Mouse (Mus musculus) T-cell, adult 2 months (primary cell): Measurements from ENCODE around the gene Tas2r136.

Experiments
- DNase-seq: peaks from one replicate; pipeline ENCODE4 v3.0.0; 2022; ENCODE audit warnings: low spot score

Tas2r136 gene

GRCm38 (mm10) chr6:132778062-132778461, at the start of gene Tas2r136:
Tas2r136 (minus strand) TSS chr6:132778162.
- DNase-seq: no peak

- no peak for DNase-seq
Measured at GRCm38 (mm10) chr6:132802518-132802917, 24.6 kb upstream of the Tas2r136 start, which contains the start of gene Tas2r117. Tas2r117 (plus strand) TSS chr6:132802818.

DNA sequence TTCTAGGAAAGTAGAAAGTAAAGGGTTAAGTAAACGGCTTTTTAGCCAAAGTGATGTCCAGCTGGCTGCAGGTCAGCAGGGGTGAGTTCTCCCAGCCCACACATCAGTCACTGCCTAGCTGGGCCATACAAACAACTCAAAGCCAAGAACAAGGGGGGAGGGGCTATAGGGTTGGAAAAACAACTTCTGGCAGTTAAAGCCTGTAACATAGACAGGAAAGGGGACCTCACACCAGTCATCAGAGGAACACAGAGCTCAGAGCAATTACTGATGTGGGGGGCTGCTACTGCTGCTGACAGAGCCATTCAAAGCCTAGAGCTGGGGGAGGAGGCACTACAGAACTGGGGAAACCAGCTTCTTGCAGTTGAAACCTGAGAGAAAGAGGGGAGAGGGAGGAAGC, 17.4 kb upstream of the Tas2r136 start:
- DNase-seq: no peak

- DNase-seq: no peak
Measured at GRCm38 (mm10) chr6:132761831-132762230, 16.1 kb downstream of the Tas2r136 start, which contains the start of gene Tas2r102. Tas2r102 (plus strand) TSS chr6:132762131.

GRCm38 (mm10) chr6:132754430-132754829, 23.5 kb downstream of the Tas2r136 start, which contains the start of gene Tas2r124:
Tas2r124 (plus strand) TSS chr6:132754730.
- no peak for DNase-seq

- no peak for DNase-seq
Measured at GRCm38 (mm10) chr6:132750206-132750605, 27.8 kb downstream of the Tas2r136 start.

- DNase-seq: no peak
Measured at GRCm38 (mm10) chr6:132737935-132738334, 40.0 kb downstream of the Tas2r136 start, which contains the start of gene Tas2r115. Tas2r115 (minus strand) TSS chr6:132738035.
